Mouse (Mus musculus): Measurements from ENCODE around the gene Plcb1.

Gene Plcb1

DNA sequence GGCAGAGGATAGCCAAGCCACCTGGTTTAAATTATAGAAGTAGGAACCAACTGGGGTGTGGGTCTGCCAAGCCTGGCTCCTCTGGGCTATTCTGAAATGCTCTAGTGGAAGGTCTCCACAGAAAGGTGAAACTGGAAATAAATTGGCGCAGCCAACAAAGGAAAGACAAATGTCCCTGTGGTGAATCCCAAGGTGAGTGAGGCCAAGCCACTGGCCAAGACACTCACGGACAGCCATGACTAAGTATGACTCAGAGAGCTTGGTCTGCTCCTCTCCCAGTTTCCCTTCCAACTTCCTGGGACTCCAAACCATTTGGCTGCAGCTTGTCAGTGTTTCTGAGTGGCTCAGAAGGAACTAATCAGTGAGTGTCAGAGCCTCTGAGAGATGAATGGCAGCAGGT is 126.7 kb downstream of the Plcb1 start:
- no peak for DNase-seq (ENCODE audit: low read depth, low spot score)

DNA sequence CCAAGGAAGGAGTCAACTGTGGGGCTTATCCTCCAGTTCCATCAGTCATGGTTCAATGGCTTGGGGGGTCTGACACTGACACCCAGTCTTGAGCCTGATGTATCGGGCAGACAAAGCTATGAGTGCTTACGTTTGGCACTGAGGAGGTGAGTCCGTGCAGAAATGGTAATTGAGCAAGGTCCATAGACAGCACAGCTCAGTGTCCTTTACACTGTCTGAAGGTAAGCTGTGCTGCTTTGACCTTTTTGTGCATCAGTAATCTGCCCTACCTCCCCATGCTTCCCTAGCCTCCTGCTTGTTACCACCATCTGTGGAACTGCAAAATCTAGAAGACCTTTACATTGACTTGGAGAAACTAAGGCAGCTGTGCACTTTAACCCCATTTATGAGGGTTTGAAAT is 127.7 kb downstream of the Plcb1 start:
- DNase-seq (ENCODE audit: low read depth, low spot score), result no peak

- no peak for DNase-seq (ENCODE audit: low read depth, low spot score)
Observed at GRCm38 (mm10) chr2:134914091-134914550, 128.3 kb downstream of the Plcb1 start.

DNA sequence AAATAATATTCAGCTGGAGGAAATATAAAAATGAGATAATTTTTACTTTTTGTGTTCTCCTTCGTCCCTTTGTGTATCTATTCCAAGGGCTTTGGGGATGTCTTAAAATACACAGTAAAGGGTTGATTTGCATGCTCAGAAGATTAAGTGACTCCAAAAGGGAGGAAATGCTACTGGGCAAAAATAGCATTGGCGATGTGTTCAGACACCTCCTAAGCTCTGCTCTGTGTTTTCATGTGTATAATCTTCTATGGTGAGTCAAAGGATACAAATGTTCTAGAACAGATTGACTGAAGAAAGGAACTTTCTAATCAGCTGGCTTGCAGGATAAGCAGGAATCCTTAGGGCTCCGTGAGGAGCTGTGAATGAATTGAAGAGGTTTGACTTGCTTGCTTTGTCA is 129.2 kb downstream of the Plcb1 start:
- DNase-seq (ENCODE audit: low read depth, low spot score), result no peak

GRCm38 (mm10) chr2:134920611-134921280 is 134.9 kb downstream of the Plcb1 start:
- DNase-seq (ENCODE audit: low read depth, low spot score), result no peak

DNA sequence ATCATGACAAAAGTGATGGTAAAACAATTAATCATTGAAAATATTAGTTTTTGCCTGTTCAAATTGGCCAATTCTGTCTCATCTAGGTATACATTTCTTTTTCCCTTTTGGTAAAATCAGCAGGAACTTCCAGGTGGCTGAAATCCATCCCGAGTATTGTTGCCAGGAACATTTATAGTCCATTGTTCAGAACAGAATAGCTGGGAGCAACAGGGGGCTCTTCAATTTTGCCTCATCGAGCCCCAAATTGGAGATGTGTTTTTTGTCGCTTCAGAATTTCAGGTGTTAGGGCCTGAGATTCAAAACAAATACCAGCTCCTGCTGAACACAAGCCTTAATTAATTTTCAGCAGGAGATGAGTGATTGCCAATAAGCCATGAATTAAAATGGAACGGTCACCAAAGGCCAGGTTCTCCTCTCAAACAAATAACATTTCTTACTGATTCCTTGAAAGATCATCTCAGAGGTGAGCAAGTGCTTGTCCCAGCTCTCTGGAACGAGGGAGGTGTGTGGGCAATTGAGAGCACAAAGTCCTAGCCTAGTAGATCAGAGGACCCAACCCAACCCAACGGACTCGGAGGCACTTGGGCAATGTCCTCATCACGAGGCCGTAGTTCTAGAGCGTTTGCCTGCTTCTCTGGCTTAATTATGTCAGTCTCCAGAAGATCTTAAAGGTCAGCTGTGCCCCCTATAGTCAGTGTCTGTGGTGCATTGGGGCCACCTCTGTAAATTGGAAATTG is 136.9 kb downstream of the Plcb1 start:
- no peak for DNase-seq (ENCODE audit: low read depth, low spot score)

DNA sequence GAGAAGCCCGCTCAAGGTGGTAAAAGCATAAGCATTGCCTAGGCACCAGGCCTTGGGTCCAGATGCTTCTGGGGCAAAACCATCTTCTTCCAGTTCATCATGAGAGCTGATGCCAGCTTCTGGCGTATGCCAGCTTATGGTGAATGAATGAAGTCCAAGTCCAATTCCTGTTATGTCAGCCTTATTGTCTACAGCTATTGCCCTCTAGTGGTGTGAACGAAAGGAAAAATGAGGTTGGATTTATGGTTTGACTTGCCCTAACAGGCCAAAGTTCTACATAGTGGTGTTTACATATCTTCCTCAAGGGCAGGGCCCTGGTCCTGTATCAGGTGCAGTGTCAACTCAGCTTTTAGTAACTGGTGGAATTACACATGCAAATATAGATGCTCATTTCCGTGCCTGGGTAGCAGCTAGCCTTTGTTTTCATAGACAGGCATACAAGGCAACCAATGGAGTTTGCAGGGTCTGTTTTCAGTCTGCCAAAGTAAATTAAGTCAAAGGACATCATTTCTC is 138.3 kb downstream of the Plcb1 start:
- no peak for DNase-seq (ENCODE audit: low read depth, low spot score)

DNA sequence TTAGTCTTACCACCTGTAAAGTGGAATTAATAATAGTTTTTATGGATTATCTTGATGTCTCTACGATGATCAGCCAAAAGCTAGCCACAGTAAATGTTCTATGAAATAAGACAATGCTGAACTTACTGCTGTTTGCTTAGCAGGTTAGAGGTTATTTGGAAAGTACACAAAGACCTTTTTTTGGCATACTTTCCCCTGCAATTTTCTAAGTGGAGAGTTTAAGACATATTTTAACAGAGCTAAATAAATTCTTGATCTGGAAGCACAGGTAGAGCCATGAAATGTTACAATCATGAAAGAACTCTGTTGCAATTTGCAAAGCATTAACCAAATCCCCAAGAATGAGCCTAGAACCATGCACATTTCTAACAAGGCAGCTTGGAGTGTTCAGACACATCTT is 140.4 kb downstream of the Plcb1 start:
- no peak for DNase-seq (ENCODE audit: low read depth, low spot score)

- DNase-seq (ENCODE audit: low read depth, low spot score), result no peak
Observed at GRCm38 (mm10) chr2:134927072-134927471, 141.2 kb downstream of the Plcb1 start.

DNA sequence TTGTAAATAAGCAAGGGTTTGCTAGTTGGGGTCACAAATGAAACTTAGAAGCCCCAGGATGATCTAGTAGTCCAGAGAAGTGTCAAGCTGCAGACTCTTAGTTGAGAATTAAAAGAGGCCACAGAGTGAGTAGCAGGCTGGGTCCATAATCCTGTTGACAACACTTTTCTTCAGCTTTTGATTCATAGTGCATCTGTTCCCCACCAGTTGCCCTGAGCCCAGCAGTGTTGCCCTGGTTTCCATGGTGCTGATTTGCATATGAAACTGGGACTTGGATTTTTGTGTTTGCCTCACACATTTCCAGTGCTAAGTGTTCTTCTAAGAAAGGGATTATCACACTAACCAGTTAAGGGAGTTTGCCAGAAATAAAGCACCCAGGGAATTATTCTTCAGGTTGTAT is 143.6 kb downstream of the Plcb1 start:
- no peak for DNase-seq (ENCODE audit: low read depth, low spot score)

DNA sequence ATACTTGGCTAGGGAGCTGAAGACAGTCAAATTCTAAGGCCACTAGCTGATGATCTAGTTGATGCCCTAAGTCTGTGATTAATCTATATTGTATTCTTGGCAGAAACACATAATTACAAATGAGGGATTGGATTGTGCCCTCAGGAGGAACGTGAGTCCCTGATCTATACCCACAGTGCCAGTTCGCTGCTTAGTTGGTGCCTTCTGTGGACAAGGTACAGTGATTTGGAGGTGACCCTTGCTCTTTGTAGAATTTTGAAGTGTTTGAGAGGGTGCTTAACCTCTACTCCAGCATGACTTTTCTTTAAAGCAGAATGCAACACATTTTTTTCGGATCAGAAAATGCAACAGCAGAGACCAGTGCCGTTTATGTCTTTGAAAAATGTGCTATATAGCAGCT is 145.1 kb downstream of the Plcb1 start:
- DNase-seq (ENCODE audit: low read depth, low spot score), result no peak

DNA sequence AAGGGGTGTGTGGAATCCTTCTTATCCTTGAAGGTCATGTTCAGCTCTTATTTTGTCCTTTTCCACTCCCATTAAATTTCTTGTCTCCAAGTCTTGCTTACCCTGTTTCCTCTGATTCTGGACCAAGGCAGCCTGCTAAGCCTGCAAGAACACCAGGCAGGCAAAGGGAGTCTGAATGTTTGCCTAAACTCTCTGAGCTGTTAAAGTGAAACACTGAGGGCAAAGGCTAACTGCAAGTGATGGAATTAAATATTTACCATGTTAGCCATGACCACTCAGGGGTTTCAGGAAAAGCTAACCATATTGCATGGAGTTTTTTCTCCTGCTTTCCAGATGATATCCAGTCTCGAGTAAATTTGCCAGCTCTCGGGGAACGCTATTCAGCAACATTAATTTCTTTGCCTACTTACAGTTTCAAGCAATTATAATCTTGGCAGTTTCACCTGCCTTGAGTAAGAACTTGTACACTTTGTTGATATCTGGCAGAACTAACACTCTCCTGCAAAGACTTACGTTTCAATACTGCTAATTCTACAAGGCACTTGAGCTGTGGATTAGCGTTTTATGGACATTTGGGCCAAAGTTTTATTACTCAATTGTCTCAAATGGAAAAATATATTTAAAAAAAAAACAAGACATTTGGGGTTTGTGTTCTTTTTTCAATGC is 146.0 kb downstream of the Plcb1 start:
- DNase-seq (ENCODE audit: low read depth, low spot score), result no peak

DNA sequence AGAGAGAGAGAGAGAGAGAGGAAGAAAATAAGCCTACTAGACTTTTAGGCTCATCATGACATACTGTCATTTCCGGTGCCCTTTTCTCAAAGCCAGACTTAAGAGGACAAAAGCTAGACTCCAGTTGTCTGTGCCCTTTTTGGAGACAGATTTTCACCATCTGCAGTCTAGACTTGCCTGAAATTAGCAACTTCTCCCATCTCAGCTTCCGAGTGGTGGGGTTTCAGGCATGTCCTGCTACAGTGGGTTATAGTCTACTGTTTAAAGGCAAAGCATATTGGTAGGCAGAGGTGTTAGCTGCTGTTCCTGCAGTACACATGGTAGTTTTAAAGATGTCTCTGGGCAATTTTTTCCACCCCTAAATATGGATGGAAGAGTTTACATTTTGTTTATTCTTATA is 149.6 kb downstream of the Plcb1 start:
- no peak for DNase-seq (ENCODE audit: low read depth, low spot score)

- no peak for DNase-seq (ENCODE audit: low read depth, low spot score)
Observed at GRCm38 (mm10) chr2:134935970-134936649, 150.2 kb downstream of the Plcb1 start.

- no peak for DNase-seq (ENCODE audit: low read depth, low spot score)
Observed at GRCm38 (mm10) chr2:134937666-134938065, 151.8 kb downstream of the Plcb1 start.

GRCm38 (mm10) chr2:134942039-134942438 is 156.2 kb downstream of the Plcb1 start:
- no peak for DNase-seq (ENCODE audit: low read depth, low spot score)

DNA sequence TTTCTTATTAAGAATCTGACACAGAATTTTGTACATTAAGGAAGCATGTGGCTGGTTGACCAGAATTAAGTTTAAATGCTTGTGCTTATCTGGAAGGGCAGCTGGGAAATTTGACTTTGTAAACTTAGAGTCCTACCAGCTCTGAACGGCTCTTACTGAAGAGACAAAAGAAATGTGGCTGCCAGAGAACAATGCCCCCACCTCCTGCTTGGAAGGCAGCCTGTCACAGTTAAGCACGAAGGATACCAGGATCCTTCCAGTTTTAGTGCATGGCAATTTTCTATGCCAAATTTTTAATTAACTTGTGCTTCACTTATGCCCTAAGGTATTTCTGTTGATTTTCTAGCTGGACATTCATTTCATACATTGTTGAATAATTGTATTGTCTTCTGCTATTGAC is 157.1 kb downstream of the Plcb1 start:
- DNase-seq (ENCODE audit: low read depth, low spot score), result no peak

GRCm38 (mm10) chr2:134946331-134946730 is 160.5 kb downstream of the Plcb1 start:
- DNase-seq (ENCODE audit: low read depth, low spot score), result no peak

- DNase-seq (ENCODE audit: low read depth, low spot score), result no peak
Observed at GRCm38 (mm10) chr2:134946911-134947310, 161.0 kb downstream of the Plcb1 start.

DNA sequence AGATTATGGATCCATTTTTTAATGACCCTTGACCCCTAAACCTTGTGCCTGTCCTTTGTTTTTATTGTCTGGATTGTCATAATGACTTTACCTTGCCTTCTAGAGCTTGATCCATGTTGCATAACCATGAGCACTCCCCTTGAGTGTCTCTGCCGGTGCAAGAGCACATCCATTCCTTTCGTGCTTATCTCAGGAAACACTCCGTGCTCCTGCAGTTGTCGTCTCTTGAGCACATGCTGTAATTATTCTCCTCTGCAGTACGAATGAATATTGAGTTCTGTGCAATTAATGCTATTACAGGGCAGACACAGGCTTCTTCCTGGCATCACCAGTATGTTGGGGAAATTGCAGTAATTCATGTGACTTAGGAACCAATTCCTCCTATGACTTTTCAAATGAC is 166.2 kb downstream of the Plcb1 start:
- DNase-seq (ENCODE audit: low read depth, low spot score), result no peak

DNA sequence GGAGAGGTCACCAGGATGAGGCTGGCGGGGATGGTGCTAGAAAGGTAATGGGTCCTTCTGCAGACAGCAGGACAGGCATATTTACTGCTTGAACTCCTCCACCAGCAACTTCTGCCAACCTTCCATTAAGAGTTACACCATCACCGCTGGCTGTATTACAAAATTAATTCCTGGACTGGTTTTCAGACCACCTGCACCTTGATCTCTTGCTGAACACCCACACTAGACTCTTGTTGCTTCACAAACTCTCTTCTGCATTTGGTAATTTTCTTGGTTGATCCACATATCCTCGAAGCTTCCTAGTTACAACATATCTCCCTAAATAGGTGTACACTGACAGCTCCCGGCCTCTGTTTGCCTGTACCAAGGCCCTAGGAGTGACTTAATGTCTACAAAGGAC is 170.6 kb downstream of the Plcb1 start:
- DNase-seq (ENCODE audit: low read depth, low spot score), result no peak

GRCm38 (mm10) chr2:134966131-134966530 is 180.3 kb downstream of the Plcb1 start:
- no peak for DNase-seq (ENCODE audit: low read depth, low spot score)
